Comparison of ENCODE assay signal across 9 mouse cellular contexts in genomic region chr6:142878744-142879701, GRCm38 (mm10).
DNase-seq lines count a peak whose midpoint lies in the region; ATAC-seq lines count a peak whose summit lies in the region.
"Had no signal": no experiment of that assay in that cellular context is flagged by ENCODE, and none has a peak within 500 bp of the region (broad histone marks: within the 10 kb centered on the region; RNA-seq: fewer than 3 reads in every experiment).

No protein-coding gene starts in this region.

- no peak for ATAC-seq in neural tube, embryonic 11.5 days (ENCODE audit: insufficient read depth, low FRiP score, low TSS enrichment)
- peak; percentile 35; the same call in 1 of the 2 replicates for ATAC-seq in heart, embryonic 13.5 days (ENCODE audit: extremely low read depth, insufficient number of reproducible peaks, low FRiP score, low TSS enrichment)
- ATAC-seq in monocyte, adult 5-6 weeks (replicated peaks; ENCODE audit: insufficient number of reproducible peaks, low FRiP score, low TSS enrichment, poor library complexity, severe bottlenecking) = no peak

- H3K27ac ChIP-seq in neural tube, embryonic 11.5 days (ENCODE audit: low read depth, low read length) = peak overlapping the region; percentile 50; the same call in 1 of the 2 replicates
- H3K27ac ChIP-seq in heart, embryonic 13.5 days (replicated peaks) = peak overlapping the region; percentile 60
- H3K27ac ChIP-seq: macrophage had no signal

- H3K4me3 ChIP-seq in neural tube, embryonic 11.5 days (ENCODE audit: low read depth, low read length) = no peak overlapping the region
- peak overlapping the region; percentile 28 for H3K4me3 ChIP-seq in heart, embryonic 13.5 days

- WGBS in neural tube, embryonic 11.5 days = 38% methylated on average over 15 of the region's 15 CpGs
- WGBS in heart, embryonic 13.5 days = 3% methylated on average over 15 of the region's 15 CpGs

- no peak overlapping the region for H3K4me2 ChIP-seq in neural tube, embryonic 11.5 days (ENCODE audit: low read depth)
- H3K4me2 ChIP-seq in heart, embryonic 13.5 days = peak overlapping the region; percentile 60

- no peaks in the 10 kb centered on the region for H3K9me3 ChIP-seq in neural tube, embryonic 11.5 days (ENCODE audit: control insufficient read depth, low read length)
- no peaks in the 10 kb centered on the region for H3K9me3 ChIP-seq in heart, embryonic 13.5 days

- DNase-seq in neural tube, embryonic 11.5 days (ENCODE audit: low spot score) = peak; percentile 33
- no peak for DNase-seq in neural tube, embryonic 10.5 days (ENCODE audit: extremely low spot score, low spot score)
- DNase-seq in cerebellum, adult 8-10 months = peak; percentile 30
- DNase-seq in kidney, postnatal 10 days = peak; percentile 92
- peak; percentile 43 for DNase-seq in mesoderm, embryonic 11.5 days (ENCODE audit: low read depth, low spot score)
- DNase-seq in layer of hippocampus, postnatal 36 days = no peak

- no peaks in the 10 kb centered on the region for H3K36me3 ChIP-seq in neural tube, embryonic 11.5 days (ENCODE audit: control insufficient read depth, insufficient read depth, low read length)
- H3K36me3 ChIP-seq in heart, embryonic 13.5 days = no peaks in the 10 kb centered on the region

- H3K4me1 ChIP-seq in neural tube, embryonic 11.5 days (ENCODE audit: control insufficient read depth, insufficient read depth, low read length) = peaks cover 34% of the 10 kb centered on the region
- peaks cover 41% of the 10 kb centered on the region for H3K4me1 ChIP-seq in heart, embryonic 13.5 days

- no peaks in the 10 kb centered on the region for H3K27me3 ChIP-seq in neural tube, embryonic 11.5 days (ENCODE audit: control insufficient read depth, insufficient read depth, low read length)
- H3K27me3 ChIP-seq in heart, embryonic 13.5 days (replicated peaks) = no peaks in the 10 kb centered on the region

- H3K9ac ChIP-seq in neural tube, embryonic 11.5 days (ENCODE audit: low read length) = no peak overlapping the region
- H3K9ac ChIP-seq in heart, embryonic 13.5 days = peak overlapping the region; percentile 38; the same call in 1 of the 2 replicates

Comparison
In these comparisons a context has a peak if more than half of its experiments do, and no peak if none do; other contexts are left out.
1. DNase-seq: peak in neural tube, embryonic 11.5 days (single experiment), cerebellum, adult 8-10 months (single experiment), kidney, postnatal 10 days (single experiment) and mesoderm, embryonic 11.5 days (single experiment); none in neural tube, embryonic 10.5 days (single experiment) and layer of hippocampus, postnatal 36 days (0 of 2).